Mouse (Mus musculus): Measurements from ENCODE around the gene Eif3a. TPM values are rescaled to one million over a fixed set of nuclear protein-coding genes. Genes with fewer than 3 reads are reported as not detected.

The Eif3a gene
- polyA plus RNA-seq, 1 experiment from 2014 or later = 102 TPM

Small RNA genes within 50 kb of the gene (microRNA-seq; reads per million reads assigned to microRNA genes)
- not detected for gene mmu-mir-3084-1

Other genes with a start within 250 kb of the Eif3a start
- gene Cacul1, start 209.6 kb downstream of the Eif3a start, polyA plus RNA-seq (2015; fragmentation: Nextera tagmentation; extraction: Ambion mirVana) = 15.5 and 18.6 TPM in 2 replicates
- gene Nanos1, start 34.7 kb downstream of the Eif3a start, polyA plus RNA-seq (2015; fragmentation: Nextera tagmentation; extraction: Ambion mirVana) = 16.1 and 16.5 TPM in 2 replicates
- 42.4 and 46.8 TPM in 2 replicates for gene Fam45a, start 20.9 kb upstream of the Eif3a start, polyA plus RNA-seq (2015; fragmentation: Nextera tagmentation; extraction: Ambion mirVana)
- gene Sfxn4, start 70.8 kb upstream of the Eif3a start, polyA plus RNA-seq (2015; fragmentation: Nextera tagmentation; extraction: Ambion mirVana) = 13.4 and 13.6 TPM in 2 replicates
- 121 and 133 TPM in 2 replicates for gene Prdx3, start 83.9 kb upstream of the Eif3a start, polyA plus RNA-seq (2015; fragmentation: Nextera tagmentation; extraction: Ambion mirVana)
- 1.6 and 1.9 TPM in 2 replicates for gene Grk5, start 99.1 kb upstream of the Eif3a start, polyA plus RNA-seq (2015; fragmentation: Nextera tagmentation; extraction: Ambion mirVana)